Mouse (Mus musculus) kidney, adult 8-10 months (tissue): Measurements from ENCODE around the gene Hscb.

Experiments used
- DNase-seq, 2 experiments: peaks; one replicate each; pipeline ENCODE4 v3.0.0; 2022

Hscb gene

DNA sequence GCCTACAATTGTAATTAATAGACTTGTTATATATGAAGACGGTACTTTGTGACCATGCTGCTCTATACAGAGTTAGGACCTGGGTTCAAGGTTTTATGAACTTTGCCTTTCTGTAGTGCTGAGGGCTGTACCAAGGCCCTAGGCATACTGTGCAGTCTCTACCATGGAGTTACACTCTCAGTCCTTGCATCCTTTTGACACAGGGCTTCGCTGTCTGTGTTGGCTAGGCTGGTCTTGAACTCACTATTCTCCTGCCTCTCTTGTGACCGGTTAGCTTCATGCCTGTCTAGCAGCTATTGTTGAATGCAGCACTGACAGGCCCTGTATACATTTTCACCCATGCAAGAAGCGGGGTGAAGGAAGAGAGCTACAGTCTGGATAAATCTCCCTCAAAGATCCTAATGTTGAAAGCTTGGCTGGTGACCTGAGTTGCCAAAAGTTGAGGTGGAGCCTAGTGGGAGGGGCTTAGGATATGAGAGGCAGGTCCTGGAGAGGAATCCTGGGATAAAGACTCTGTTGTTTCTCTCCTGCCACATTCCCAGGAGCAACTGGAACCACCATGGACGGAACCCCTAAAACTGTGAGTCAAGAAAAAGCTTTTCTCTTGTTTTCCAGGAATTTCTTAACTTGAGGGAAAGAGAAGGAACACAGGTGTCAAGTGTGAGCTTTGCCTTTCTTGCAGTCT is 8.4 kb downstream of the Hscb start:
- DNase-seq, result no peak

DNA sequence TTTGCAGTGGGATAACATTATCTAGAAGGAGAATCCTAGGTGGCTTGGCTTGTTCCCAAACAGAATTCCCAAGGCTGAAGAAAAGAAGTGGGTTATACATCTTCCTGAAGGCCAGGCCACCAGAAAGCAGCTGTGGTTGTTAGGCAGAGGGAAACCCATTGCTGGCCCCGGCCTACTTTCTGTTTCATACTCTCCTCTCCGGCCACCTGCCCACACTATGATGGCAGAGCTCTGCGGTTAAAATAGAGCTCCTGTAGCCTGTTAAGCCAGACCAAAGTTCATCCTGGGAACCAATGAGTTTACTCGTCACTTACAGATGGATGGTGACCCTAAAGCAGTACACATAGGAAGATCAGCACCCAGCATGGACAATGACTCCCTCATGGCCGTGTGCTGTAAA is 12.0 kb downstream of the Hscb start:
- DNase-seq, result no peak

GRCm38 (mm10) chr5:110826781-110827495 is 12.6 kb downstream of the Hscb start:
- peak; percentile 51 to 76 for DNase-seq

GRCm38 (mm10) chr5:110824421-110824820 is 15.2 kb downstream of the Hscb start:
- no peak for DNase-seq

GRCm38 (mm10) chr5:110809667-110810325 is 29.8 kb downstream of the Hscb start, which contains the start of gene Ulk1:
Gene Ulk1, minus strand, starts transcription at chr5:110810097.
- DNase-seq, result peak; percentile 100

DNA sequence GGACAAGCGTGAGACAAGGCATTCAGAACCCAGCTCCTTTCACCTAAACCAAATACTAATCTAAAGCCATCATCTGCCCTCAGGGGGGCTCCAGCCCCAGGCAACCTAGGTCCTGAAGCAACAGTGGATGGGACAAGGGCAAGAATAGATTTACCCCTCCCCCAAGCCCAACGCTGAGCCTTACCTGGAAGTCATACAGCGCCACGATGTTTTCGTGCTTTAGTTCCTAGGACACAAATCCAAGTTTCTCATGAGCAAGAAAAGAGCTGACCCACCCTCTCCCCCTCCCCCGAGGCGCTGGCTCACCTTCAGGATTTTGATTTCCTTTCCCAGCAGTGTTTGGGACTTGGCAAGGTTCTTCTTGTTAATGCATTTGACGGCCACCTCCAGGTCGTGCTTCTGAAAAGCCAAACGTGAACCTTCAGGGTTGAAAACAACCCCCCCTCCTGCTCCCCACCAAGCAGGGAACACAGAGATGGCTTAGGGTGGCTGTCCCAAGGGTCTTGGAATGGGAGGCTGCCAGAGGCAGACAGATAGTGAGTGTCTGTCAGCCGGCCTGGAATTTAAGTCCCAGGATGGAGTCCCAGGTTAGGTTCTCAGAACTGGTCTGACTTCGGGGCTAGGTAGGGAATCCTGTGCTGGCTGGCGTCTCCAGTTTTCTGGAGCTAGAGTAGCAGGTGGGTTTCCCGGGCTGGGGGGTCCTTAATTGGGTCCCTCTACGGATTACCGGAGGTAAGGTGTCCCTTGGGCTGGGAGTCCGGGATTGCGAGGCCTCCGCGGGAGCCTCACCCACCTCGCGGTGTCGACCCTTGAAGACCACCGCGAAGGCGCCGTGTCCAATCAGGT is 30.5 kb downstream of the Hscb start:
- DNase-seq, result peak; percentile 43 to 44

DNA sequence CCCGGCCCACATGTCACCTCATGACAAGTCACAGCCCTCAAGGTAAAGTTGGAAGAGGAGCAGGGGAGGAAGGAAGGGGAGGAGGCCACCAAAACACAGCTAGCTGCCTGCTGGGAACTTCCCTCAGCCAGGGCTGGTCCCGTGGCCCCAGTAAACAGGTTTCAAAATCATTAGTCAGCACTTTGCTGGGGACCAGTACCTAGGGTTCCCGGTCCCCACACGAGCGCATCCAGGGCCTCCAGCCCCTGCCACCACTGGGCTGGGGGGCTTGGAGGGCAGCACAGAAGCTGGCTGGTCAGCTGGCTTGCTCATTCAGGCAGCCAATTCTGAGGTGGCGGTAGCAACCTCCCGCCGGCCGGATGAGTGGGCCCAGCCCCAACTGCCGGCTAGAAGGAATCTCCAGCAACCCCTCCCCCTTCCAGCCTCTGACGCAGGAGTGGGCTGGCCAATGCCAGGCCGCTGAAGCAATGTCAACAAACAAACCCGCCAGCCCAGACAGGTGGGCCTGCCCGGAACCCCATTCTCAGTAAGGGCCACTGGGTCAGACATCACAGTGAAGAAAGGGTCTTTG is 31.4 kb downstream of the Hscb start:
- DNase-seq, result peak; percentile 90 to 91

GRCm38 (mm10) chr5:110807453-110807852 is 32.1 kb downstream of the Hscb start:
- DNase-seq, result no peak

DNA sequence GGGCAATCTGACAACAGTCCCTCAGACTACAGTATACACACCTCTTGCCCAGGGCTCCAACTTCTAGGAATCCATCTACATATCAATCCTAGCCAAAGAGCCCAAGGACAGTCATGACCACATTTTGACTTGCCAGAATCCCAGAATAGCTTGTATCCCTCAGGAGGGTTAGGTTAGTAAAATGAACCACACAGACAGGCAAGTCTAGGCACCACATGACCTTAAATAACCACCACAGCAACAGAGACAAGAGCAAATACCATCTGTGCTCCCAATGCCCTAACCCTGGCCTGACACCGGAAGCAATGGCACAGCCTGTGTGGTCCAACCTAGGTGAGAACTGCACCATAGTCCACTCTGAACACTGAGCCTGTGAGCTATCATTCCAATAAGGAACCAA is 32.9 kb downstream of the Hscb start:
- DNase-seq, result no peak

DNA sequence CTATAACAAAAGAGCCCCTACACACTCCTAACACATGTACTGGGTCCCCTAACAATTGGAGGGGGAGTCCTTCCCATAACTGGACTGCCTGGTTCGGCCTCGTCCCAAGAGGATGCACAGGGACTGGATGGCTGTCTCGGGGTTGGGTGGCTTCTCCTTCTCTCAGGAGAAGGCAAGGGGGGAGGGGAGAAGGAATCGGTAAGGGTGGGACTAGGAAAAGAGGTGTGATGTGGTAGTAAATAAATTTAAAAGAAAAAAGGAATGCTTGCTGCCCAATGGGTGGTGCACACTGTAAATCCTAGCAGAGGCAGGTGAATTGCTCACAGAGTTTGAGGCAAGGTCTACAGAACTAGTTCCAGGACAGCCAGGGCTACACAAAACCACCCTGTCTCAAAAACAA is 33.4 kb downstream of the Hscb start:
- DNase-seq, result no peak

GRCm38 (mm10) chr5:110804012-110804743 is 35.4 kb downstream of the Hscb start:
- no peak for DNase-seq

DNA sequence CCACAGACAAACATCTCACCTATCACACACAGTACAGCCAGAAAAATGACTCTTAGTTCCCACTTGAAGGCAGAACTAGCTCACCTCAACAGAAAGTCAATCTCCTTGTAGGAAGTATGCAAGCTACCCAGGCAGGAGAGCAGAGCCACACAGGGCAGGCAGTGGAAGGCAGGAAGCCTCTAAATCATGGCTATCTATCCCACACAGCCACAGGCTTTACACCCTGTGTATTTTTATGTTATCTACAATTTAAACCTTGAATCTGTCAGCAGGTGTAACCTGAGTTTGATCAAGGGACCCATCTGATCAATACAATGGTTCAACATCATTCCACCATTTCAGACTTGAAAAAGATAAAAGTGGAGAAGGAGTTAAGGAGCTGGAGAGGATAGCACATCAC is 36.8 kb downstream of the Hscb start:
- no peak for DNase-seq

DNA sequence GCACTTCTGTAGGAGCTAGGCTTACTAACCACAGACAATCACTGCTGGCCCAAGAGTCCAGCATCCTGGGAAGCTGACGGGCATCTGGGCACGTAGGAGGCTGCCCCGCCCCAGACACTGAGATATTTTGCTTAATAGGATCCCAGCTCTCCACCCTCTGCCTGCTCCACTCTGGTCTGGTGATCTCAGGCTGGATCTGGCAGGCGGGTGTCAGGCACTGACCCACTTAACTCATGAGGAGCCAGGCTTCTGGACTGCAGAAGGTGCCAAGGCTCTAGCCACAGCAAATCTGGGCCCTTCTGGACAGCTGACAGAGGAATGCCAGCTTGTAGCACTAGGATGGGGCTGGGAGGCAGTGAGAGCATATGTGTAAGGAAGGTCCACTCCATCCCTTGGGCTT is 37.4 kb downstream of the Hscb start:
- DNase-seq, result peak in 1 of 2 experiments; percentile 25

DNA sequence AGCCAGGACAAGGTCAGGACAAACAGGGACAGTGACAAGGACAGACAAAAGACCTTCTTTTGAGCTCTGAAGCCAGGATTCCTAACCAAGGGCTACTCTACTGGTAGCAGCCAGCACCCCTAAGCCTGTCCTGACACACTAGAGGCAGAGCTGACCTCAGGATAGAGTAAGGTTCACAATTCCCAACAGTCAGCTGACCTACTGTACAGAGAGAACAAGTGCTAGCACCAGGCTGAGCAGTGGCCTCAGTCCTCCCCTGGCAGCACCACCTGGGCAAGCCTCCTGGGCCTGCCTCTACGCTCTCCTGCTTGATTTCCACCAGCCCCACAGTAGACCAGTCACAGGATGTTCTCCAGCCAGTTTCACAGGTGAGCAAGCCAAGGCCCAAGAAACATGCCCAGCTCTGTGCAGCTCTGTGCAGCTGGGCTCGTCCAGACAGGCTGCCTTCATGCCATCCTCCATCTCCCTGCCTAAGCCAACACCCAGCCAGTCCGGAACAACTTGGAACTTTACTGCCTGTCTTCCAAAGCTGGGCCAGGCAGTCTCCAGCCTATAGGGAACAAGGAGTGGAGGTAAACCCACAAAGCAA is 38.4 kb downstream of the Hscb start:
- DNase-seq, result peak; percentile 18 to 34

- DNase-seq, result peak; percentile 74
These were observed 41.9 kb downstream of the Hscb start for GRCm38 (mm10) chr5:110797696-110798095.

DNA sequence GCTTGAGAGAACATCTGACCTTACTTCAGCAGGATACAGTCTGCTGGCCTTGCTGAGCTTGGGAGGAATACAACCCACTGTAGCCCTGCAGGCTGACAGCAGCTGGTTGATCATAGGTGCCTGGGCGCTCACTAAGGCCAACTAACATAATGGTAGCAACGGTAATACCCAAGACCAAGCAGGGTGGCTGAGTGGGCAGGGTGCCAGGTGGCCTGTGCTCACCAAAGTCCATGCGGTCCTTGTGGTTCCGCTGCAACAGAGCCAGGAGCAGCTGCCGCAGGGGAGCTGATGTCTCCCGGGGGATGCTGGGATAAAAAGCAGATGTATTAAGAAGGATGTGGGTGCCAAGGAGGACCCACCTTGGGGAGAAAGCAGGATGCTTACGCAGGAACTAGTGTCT is 45.2 kb downstream of the Hscb start:
- DNase-seq, result peak; percentile 52 to 60

DNA sequence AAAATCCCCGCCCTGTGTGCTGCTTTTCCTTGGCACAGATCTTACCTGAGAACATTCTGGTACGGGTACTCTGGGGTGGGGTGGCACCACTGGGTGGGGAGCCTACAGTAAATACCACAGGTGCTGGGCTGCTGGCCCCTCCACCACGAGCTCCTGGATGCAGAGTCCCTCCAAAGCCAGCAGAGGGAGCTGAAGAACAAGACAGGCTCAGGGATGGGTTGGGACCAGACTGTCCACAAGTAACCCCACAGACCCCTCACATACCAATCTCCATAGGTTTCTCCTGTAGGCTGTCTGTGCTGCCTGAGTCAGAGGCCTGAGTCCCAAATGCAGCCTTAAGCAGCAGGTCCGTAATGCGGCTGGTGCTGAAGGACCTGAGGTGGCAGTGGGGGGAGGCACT is 50.9 kb downstream of the Hscb start:
- DNase-seq, result no peak

DNA sequence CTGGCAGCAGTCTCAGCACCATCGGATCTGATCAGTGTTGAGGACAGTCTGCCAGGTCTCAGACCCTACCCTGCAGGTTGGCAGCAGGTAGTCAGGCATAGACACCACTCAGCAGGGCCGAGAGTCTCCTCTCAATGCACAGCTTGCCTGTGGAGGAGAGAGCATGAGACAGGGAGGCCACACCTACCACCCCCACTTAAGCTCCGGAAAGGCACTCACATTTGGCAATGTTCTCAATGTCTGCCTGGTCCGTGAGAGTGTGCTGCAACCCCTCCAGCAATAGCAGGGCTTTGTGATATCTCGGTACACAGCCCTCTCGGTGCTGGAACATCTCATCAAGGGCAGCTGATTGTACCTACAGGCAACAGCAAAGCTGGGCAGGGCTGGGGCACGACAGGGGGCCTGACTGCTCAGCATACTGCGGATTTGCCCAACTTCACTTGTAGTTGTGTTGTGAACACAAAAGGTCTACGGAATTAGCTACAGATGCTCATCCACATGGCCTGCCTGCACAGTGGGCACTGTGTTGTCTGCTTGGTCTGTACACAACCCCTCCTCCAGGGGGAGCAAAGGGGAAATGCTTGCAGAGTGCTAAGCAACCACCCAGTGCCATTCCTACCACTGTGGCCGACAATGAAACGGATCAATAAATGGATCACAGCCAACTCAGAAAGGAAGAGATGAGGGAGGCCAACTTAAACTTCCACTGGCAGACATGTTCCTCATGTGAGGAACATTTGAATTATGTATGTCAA is 53.3 kb downstream of the Hscb start:
- DNase-seq, result no peak

DNA sequence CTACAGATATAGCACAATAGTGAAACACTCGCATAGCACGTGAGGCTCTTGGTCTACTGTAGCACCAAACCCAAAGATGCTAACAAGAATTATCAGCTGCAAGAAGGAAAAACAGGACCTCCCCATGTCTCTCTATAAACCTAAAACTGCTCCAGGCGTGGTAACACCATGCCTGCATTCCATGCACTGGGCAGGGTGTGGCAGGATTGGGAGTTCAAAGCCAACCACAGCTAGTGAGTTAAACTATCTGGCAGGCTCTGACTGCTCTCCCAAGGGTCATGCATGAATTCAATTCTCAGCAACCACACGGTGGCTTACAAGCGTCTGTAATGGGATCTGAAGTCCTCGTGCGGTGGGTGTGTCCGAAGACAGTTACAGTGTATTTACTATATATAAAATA is 56.4 kb downstream of the Hscb start:
- DNase-seq, result no peak

- no peak for DNase-seq
These were observed 57.9 kb downstream of the Hscb start for GRCm38 (mm10) chr5:110781529-110782238.
